Mouse (Mus musculus) brain, embryonic 14.5 days (tissue): ENCODE results near the gene Ahnak. TPM values are rescaled to one million over a fixed set of nuclear protein-coding genes. Genes with fewer than 3 reads are reported as not detected.
"Not testable (repeated sequence)": the region's sequence is repeated elsewhere in the genome, so short reads cannot be mapped to it uniquely, and the experiment has no call there.

ENCODE experiments used
- DNase-seq: peaks from one replicate; pipeline ENCODE4 v3.0.0-alpha.2; 2011; ENCODE audit warnings: low read depth
- CTCF ChIP-seq: fragments of 200-500 bp; IDR thresholded peaks from 2 replicates; pipeline ENCODE4 v1.5.1; 2012; ENCODE audit warnings: inconsistent platforms, mild to moderate bottlenecking, moderate library complexity, borderline replicate concordance; ENCODE audit not compliant: insufficient read depth, insufficient read length; ENCODE audit errors: extremely low read depth
- POLR2A ChIP-seq: fragments of 200-500 bp; IDR thresholded peaks from 2 replicates; pipeline ENCODE4 v1.6.1; 2012; ENCODE audit warnings: mild to moderate bottlenecking, inconsistent platforms, borderline replicate concordance; ENCODE audit not compliant: poor library complexity, insufficient read depth, insufficient read length, severe bottlenecking; ENCODE audit errors: extremely low read depth
- polyA plus RNA-seq: library from polyadenylated mRNA; depleted of rRNA; stranded (reverse); fragments of >200 nt; gene quantifications from 2 replicates; pipeline ENCODE4 v1.2.3, GENCODE M21; 2012

The Ahnak gene
- polyA plus RNA-seq, 1 experiment: 6.0 TPM

GRCm38 (mm10) chr19:9038136-9038535 is 49.1 kb downstream of the Ahnak start:
- TF ChIP-seq POLR2A (no peak), CTCF (no peak)
- no peak for DNase-seq

- DNase-seq: no peak
- TF ChIP-seq CTCF (no peak), POLR2A (no peak)
These were observed 50.2 kb downstream of the Ahnak start for GRCm38 (mm10) chr19:9039266-9039665.

- DNase-seq: peak; percentile 6
- TF ChIP-seq POLR2A (no peak), CTCF (no peak)
These were observed 50.8 kb downstream of the Ahnak start for GRCm38 (mm10) chr19:9039928-9040327.

GRCm38 (mm10) chr19:9040649-9041048 is 51.6 kb downstream of the Ahnak start:
- DNase-seq: no peak
- TF ChIP-seq POLR2A: no peak
- TF ChIP-seq CTCF: no peak

- no peak for DNase-seq
- no peak for TF ChIP-seq CTCF
- TF ChIP-seq POLR2A: no peak
These were observed 52.0 kb downstream of the Ahnak start for GRCm38 (mm10) chr19:9041074-9041473.

GRCm38 (mm10) chr19:9043123-9043522 is 54.0 kb downstream of the Ahnak start:
- TF ChIP-seq POLR2A (no peak), CTCF (no peak)
- DNase-seq: no peak

GRCm38 (mm10) chr19:9044291-9044690 is 55.2 kb downstream of the Ahnak start:
- TF ChIP-seq POLR2A: no peak
- TF ChIP-seq CTCF: no peak
- no peak for DNase-seq

GRCm38 (mm10) chr19:9047207-9047945 is 58.3 kb downstream of the Ahnak start:
- TF ChIP-seq POLR2A: no peak
- no peak for TF ChIP-seq CTCF
- no peak for DNase-seq

GRCm38 (mm10) chr19:9047946-9048387 is 58.9 kb downstream of the Ahnak start:
- DNase-seq: peak; percentile 34
- TF ChIP-seq POLR2A (no peak), CTCF (no peak)

- no peak for DNase-seq
- TF ChIP-seq POLR2A: no peak
- no peak for TF ChIP-seq CTCF
These were observed 60.0 kb downstream of the Ahnak start for GRCm38 (mm10) chr19:9048981-9049687.

- TF ChIP-seq POLR2A (no peak), CTCF (no peak)
- DNase-seq: no peak
These were observed 61.5 kb downstream of the Ahnak start for GRCm38 (mm10) chr19:9050294-9051229.

GRCm38 (mm10) chr19:9051985-9052384 is 62.9 kb downstream of the Ahnak start:
- not testable (repeated sequence) for DNase-seq
